Mouse (Mus musculus): ENCODE measurements around the gene Cep128.

Gene Cep128

DNA sequence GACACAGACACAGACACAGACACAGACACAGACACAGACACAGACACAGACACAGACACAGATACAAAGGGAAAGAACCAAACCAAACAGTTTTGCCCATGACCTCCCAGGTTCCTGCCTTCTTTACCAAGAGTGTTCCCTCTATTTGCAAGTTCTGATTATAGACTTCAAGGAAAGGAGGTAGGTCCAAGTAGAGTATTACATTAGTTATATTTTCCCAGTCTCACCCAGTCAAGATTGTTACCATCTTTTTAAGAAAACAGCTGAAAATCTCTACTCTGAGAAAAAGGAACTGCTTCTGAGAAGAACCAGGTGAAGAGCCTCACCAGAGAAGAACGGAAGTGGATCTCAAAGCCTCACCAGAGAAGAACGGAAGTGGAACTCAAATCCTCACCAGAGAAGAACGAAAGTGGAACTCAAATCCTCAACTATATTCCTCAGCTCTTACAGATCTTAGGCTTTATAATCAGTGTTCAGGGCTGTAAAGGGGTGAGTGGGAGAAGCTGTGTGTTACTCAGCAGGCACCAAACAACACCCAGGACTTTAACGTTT lies 200.8 kb downstream of the Cep128 start:
- no peak for DNase-seq (ENCODE audit: low read depth, low spot score)

GRCm38 (mm10) chr12:91176808-91177526 lies 207.2 kb downstream of the Cep128 start:
- DNase-seq (ENCODE audit: low read depth, low spot score) = no peak

DNA sequence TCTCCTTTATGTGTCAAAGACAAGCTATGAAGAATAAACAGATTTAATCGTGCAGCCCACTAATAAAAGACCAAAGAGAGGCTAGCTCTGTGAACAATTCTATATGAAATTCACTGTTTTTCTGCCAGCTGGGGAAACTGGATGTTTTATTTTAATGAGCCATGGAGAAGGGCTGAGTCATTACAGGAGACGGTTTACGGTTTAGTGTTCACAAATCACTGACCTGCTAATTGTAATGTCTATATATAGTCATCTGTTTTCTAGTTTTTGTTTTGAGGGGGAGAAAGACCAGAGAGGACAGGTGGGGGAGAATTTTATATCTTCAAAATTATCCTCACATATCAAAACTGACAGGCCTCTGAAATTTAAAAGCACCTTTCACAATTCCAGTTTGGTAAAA lies 212.6 kb downstream of the Cep128 start:
- no peak for DNase-seq (ENCODE audit: low read depth, low spot score)

GRCm38 (mm10) chr12:91161015-91161730 lies 223.0 kb downstream of the Cep128 start:
- DNase-seq (ENCODE audit: low read depth, low spot score) = no peak

DNA sequence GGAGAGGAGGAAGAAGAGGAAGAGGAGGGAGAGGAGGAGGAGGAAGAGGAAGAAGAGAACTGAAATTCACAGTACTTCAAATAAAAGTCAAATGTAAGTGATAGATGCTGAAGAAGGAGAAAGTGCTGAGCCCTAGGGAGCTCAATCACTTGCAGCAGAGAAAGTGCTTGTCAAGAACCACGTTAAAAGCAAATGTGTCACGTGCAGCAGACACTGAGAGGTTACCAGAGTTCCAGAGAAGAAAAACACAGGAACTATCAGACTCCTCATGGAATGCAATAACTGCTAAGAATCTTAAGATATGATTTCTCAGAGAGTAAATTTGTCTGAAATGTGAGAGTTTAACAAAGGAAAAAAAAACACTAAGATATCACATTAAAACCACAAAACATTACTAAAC lies 225.7 kb downstream of the Cep128 start:
- DNase-seq (ENCODE audit: low read depth, low spot score) = no peak

GRCm38 (mm10) chr12:91154052-91154451 lies 230.2 kb downstream of the Cep128 start:
- no peak for DNase-seq (ENCODE audit: low read depth, low spot score)

- no peak for DNase-seq (ENCODE audit: low read depth, low spot score)
Observed at GRCm38 (mm10) chr12:91149152-91149551, 235.1 kb downstream of the Cep128 start.

DNA sequence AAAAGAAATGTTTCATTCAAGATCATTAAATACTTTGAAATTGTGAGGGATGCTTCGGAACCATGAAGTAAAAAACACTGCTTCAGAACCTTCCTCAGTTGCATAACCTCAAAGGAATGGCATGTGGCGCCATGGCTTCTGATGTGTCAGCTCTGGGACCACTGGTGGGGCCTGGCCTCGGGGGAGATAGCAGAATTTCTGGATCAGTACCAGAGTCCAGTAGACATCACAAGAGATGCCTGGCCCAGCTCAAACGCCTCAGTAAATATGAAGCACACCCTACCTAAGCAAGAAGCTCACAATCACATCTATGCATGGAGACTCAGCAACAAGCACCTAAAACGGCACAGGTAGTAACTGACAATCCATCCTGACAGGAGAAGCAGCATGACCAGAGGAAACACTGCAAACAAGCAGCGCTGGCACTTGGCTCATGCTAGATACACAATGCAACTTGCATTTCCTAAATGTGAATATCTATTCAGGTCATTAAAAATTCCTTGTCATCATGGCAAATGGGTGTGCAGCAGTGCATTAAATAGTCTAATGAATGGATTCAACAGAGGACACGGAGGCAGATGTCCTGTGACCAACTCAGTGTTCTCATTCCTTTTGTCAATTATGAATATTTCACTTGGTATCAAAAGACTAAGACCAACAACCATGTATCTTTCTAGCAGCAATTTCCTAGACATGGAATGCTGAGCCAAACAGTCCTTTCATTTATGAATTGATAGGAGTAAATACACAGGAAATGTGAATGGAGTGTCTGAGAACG lies 249.3 kb downstream of the Cep128 start:
- DNase-seq (ENCODE audit: low read depth, low spot score) = no peak

- DNase-seq (ENCODE audit: low read depth, low spot score) = no peak
Observed at GRCm38 (mm10) chr12:91115054-91115453, 269.2 kb downstream of the Cep128 start.

- no peak for DNase-seq (ENCODE audit: low read depth, low spot score)
Observed at GRCm38 (mm10) chr12:91103316-91103715, 280.9 kb downstream of the Cep128 start.

GRCm38 (mm10) chr12:91097869-91098268 lies 286.3 kb downstream of the Cep128 start:
- DNase-seq (ENCODE audit: low read depth, low spot score) = no peak

DNA sequence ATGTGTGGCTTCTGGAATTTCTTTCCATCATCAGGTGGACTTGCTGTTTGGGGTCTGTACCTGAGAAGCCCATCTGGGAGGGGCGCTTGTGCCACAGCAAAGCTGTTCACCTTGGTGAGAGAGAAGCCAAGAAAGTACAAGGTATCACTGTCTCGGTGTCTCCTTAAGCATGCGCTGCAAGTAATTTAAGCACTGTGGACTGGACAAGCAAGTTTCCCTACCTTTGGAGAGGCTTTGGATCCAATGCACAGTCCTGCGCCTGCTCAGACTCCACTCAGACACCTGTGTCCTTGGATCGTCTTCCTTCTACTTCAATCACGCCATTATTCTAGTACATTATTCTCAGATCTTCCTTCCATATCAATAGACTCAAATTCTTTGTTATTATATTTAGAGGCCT lies 288.0 kb downstream of the Cep128 start:
- DNase-seq (ENCODE audit: low read depth, low spot score) = no peak

- no peak for DNase-seq (ENCODE audit: low read depth, low spot score)
Observed at GRCm38 (mm10) chr12:91088271-91088670, 295.9 kb downstream of the Cep128 start.

- no peak for DNase-seq (ENCODE audit: low read depth, low spot score)
Observed at GRCm38 (mm10) chr12:91085967-91086366, 298.2 kb downstream of the Cep128 start.

- no peak for DNase-seq (ENCODE audit: low read depth, low spot score)
Observed at GRCm38 (mm10) chr12:91075600-91075999, 308.6 kb downstream of the Cep128 start.

DNA sequence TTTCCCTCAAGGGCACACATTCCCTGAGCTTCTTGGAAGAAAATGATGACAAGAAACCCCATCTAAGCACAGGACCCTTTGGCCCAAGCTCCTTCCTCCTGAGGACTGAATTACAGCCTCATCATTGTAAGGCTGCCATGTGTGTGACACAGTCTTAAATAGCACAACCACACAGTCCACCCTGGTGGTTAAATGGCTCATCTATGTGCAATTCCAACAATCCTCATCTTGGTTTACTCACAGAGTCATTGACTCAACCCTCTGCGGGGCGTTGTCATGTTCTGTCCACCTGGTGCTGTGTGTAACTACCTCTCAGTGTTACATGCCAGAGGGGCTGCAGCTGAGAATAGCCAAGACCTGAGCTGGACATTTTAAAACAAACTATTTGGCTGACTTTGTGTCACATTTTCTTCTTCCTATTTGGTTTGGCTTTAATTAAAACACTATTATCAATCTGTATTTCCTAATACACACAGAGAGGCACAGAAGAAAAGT lies 313.6 kb downstream of the Cep128 start:
- DNase-seq (ENCODE audit: low read depth, low spot score) = no peak

DNA sequence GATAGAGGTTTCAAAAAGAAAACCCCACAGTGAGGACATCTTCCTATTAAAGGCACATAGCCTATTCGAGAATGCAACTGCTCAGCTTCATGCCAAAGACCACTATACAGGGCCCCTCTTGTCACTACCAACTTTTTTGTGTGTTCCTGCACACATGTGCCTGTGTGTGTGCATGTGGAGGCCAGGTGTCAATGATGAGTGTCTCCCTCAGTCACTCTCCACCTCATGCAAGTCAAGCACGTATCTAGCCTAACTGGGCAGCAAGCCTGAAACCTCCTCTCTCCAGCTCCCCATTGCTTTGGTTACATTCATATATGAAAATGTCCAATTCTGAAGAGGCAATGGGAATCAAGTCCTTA lies 317.1 kb downstream of the Cep128 start:
- DNase-seq (ENCODE audit: low read depth, low spot score) = no peak

DNA sequence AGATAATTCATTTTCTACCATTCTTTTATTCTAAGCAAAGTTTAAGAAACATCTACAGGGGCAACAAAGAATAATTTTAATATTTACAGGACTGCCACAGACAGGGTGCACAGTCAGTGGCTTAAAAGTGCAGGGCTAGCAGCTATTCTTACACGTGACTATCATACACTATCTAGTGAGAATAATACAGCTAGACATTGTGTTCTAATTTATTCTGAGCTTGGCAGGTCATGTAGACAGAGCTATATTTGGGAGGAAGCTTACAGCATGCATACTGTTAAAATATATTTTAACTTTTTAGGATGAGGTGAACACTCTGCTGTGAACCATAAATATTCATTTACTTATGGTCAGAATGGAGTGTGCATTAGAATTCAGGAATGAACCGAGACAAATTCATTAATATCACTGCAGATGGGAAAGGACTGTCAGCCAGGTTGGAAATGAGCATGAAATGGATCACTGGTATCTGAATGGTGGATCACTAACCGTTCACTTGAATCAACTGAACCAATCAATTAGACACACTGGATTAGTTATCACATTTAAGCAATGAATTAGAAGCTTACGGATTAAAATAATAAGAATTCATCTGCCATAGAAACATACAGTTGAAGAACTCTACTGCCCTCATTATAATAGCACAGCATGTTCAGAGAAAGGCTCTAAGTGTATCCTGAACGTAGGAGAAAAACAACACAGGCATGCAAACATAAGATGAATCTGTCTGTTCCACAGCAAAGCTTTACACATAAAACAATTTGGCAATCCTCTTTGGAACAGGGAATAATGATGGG lies 317.7 kb downstream of the Cep128 start:
- no peak for DNase-seq (ENCODE audit: low read depth, low spot score)

DNA sequence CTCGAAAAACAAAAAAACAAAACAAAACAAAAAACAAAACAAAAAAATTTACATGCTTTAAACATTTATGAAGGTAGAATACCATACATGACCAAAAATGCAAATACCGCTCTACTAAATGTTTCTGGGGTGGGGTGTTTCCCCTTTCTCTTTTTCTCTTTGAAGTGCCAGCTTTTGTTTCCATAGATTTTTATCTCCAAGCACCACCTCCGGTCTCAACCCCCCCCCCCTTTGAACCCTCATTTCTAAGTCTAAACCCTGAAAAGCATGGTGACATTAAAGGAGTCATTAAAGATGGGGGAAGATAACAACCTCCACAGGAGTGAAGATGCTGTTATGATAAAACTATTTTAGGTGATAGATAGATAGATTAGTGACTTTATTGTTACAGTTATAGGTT lies 318.8 kb downstream of the Cep128 start:
- DNase-seq (ENCODE audit: low read depth, low spot score) = no peak

DNA sequence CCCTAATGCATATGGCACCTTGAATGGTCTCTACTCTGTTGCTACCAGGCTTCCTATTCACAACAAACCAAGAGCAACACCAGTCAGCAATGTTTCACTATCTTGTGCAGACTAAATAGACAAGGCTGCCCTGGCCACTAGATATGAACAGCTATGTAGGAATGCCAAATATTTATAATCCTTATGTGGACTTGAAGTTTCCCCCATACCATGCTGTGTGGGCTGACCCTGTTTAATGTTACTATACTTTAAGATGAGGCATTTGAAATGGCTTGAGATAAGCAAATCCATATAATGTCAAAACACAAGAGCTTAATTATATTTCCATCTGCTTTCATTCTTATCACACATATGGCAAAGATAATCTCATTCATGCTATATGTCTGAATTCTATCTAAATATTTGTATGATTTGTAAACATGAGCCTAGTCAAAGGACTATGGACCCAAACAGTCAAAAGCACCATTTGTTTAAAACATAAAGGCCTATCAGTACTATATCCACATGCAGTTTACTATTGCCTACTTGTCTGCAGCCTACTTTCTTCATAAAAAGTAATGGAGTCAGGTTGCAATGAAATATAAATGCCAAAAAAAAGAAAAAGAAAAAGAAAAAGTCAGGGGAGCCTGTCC lies 319.7 kb downstream of the Cep128 start:
- no peak for DNase-seq (ENCODE audit: low read depth, low spot score)
